Mouse (Mus musculus) heart, postnatal 0 days (tissue): ENCODE data around the gene Lmna.

ENCODE experiments used
- CTCF ChIP-seq: IDR thresholded peaks from 2 replicates; pipeline ENCODE4 v1.5.1; 2016; ENCODE audit warnings: antibody characterized with exemption, control low read depth, low read depth
- EP300 ChIP-seq: IDR thresholded peaks from 2 replicates; pipeline ENCODE4 v1.6.1; 2016; ENCODE audit warnings: antibody characterized with exemption, low read depth

DNA sequence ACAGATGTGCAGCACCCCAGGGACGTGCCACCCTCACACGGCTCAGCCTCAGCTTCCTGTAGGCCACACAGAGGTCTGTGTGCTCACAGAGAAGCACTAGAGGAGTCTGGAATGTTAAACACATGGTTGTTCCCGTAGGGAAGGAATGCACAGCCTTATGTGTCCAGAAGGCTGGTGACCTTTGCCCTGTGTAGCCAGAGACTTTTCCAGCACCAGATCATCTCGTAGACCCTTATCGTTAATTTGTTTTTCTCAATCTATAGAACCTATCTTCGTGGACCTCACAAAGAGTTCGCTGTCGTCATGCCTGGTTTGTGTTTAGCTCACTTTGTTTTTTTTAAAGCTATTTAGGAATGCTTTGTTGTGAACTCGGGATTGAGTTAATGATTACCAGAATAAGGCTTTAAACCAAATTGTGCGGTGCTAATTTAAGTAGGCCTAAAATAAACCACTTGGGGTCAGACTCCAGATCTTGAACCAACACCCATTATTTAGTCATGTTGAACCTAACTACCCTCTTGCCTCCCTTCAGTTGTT, 38.7 kb downstream of the Lmna start:
- no peak for TF ChIP-seq CTCF
- no peak for TF ChIP-seq EP300
